Comparison of ENCODE assay signal across 24 mouse cellular contexts in genomic region chr6:96550431-96550830, GRCm38 (mm10).
A peak's percentile ranks its signal among the peaks of the same experiment; 100 is the strongest.
DNase-seq lines count a peak whose midpoint lies in the region; ATAC-seq lines count a peak whose summit lies in the region.
"Had no signal": no experiment of that assay in that cellular context is flagged by ENCODE, and none has a peak within 500 bp of the region (broad histone marks: within the 10 kb centered on the region; RNA-seq: fewer than 3 reads in every experiment).

No protein-coding gene starts in this region.

- H3K9ac ChIP-seq in intestine, embryonic 15.5 days: no peak overlapping the region
- H3K9ac ChIP-seq: embryonic facial prominence, embryonic 12.5 days; embryonic facial prominence, embryonic 15.5 days; forebrain, embryonic 12.5 days; forebrain, embryonic 15.5 days; hindbrain, embryonic 13.5 days had no signal

- ATAC-seq in intestine, embryonic 15.5 days: no peak
- ATAC-seq: CD4-positive, CD25-positive, alpha-beta regulatory T cell, adult 4 months; forebrain, embryonic 15.5 days; hindbrain, embryonic 16.5 days had no signal

- no peak overlapping the region for H3K4me3 ChIP-seq in intestine, embryonic 15.5 days (replicated peaks)
- H3K4me3 ChIP-seq: embryonic facial prominence, embryonic 12.5 days; embryonic facial prominence, embryonic 15.5 days; forebrain, embryonic 12.5 days; forebrain, embryonic 15.5 days; hindbrain, embryonic 10.5 days; hindbrain, embryonic 13.5 days had no signal

- H3K27me3 ChIP-seq in intestine, embryonic 15.5 days (replicated peaks): no peaks in the 10 kb centered on the region
- H3K27me3 ChIP-seq: embryonic facial prominence, embryonic 12.5 days; embryonic facial prominence, embryonic 15.5 days; forebrain, embryonic 12.5 days; forebrain, embryonic 15.5 days had no signal

- WGBS in intestine, embryonic 15.5 days: 93% methylated on average over 4 of the region's 4 CpGs

- DNase-seq in brain, adult 2 months (ENCODE audit: low read depth, low spot score): peak; percentile 20
- DNase-seq in layer of hippocampus, adult 11-12 months (ENCODE audit: low spot score): peak; percentile 17
- peak; percentile 44 to 49 for DNase-seq in layer of hippocampus, adult 8-10 months (ENCODE audit: low spot score in 2 of 2)
- DNase-seq in layer of hippocampus, postnatal 10 days (ENCODE audit: low spot score in 2 of 2): peak; percentile 14 to 32
- no peak for DNase-seq in heart, postnatal 36 days
- no peak for DNase-seq in urinary bladder, adult 2 months (ENCODE audit: low spot score)
- no peak for DNase-seq in heart, adult 18-20 months
- DNase-seq: adrenal gland, postnatal 10 days; cerebellum, adult 11 months; cerebellum, adult 2 months; cerebellum, adult 9-11 months; cerebellum, postnatal 25 days; gastrocnemius, postnatal 10 days; gastrocnemius, postnatal 36 days had no signal

- H3K4me1 ChIP-seq in intestine, embryonic 15.5 days (replicated peaks): no peaks in the 10 kb centered on the region
- H3K4me1 ChIP-seq: embryonic facial prominence, embryonic 12.5 days; embryonic facial prominence, embryonic 15.5 days; forebrain, embryonic 12.5 days; hindbrain, embryonic 10.5 days had no signal

- intact Hi-C loops in heart, postnatal 36 days (cut with DNase I): no loop called here

- no peaks in the 10 kb centered on the region for H3K36me3 ChIP-seq in intestine, embryonic 15.5 days
- H3K36me3 ChIP-seq: embryonic facial prominence, embryonic 12.5 days; embryonic facial prominence, embryonic 15.5 days; forebrain, embryonic 12.5 days; forebrain, embryonic 15.5 days; hindbrain, embryonic 10.5 days; hindbrain, embryonic 13.5 days had no signal

- no peak overlapping the region for H3K27ac ChIP-seq in intestine, embryonic 15.5 days
- H3K27ac ChIP-seq: embryonic facial prominence, embryonic 12.5 days; embryonic facial prominence, embryonic 15.5 days; forebrain, embryonic 12.5 days; forebrain, embryonic 15.5 days; hindbrain, embryonic 10.5 days; hindbrain, embryonic 13.5 days had no signal

- H3K4me2 ChIP-seq in intestine, embryonic 15.5 days (replicated peaks): no peak overlapping the region
- H3K4me2 ChIP-seq: embryonic facial prominence, embryonic 12.5 days; embryonic facial prominence, embryonic 15.5 days; forebrain, embryonic 12.5 days; forebrain, embryonic 15.5 days; heart, embryonic 11.5 days; hindbrain, embryonic 13.5 days had no signal

- H3K9me3 ChIP-seq in intestine, embryonic 15.5 days: no peaks in the 10 kb centered on the region
- H3K9me3 ChIP-seq: embryonic facial prominence, embryonic 12.5 days; embryonic facial prominence, embryonic 15.5 days; forebrain, embryonic 12.5 days; forebrain, embryonic 15.5 days; hindbrain, embryonic 10.5 days; hindbrain, embryonic 13.5 days had no signal

Comparison
In these comparisons a context has a peak if more than half of its experiments do, and no peak if none do; other contexts are left out.
1. DNase-seq: peak in brain, adult 2 months (single experiment), layer of hippocampus, adult 11-12 months (single experiment), layer of hippocampus, adult 8-10 months (2 of 2) and layer of hippocampus, postnatal 10 days (2 of 2); none in heart, postnatal 36 days (0 of 2), urinary bladder, adult 2 months (single experiment) and heart, adult 18-20 months (0 of 2).